In the genomic region with DNA sequence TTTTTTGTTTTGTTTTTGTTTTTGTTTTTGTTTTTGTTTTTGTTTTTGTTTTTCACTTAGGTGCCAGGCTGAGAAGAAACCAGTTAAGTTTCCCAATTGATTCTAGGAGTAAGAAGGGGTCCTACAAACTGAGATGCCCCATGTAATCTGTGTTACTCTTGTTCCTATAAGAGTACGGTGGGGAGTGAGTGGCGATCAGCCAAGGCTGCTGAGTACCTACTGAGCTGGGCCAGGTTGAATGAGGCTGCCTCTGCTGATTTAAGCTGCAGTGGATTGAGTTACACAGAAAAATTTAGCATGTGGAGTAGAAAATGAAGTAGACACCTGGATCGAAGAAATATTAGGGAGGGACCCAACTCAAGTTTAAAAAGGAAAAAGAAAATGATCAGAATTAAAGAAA, we compare ENCODE assay signal across 14 mouse cellular contexts.
DNase-seq lines count a peak whose midpoint lies in the region; ATAC-seq lines count a peak whose summit lies in the region.
"Had no signal": no experiment of that assay in that cellular context is flagged by ENCODE, and none has a peak within 500 bp of the region (broad histone marks: within the 10 kb centered on the region; RNA-seq: fewer than 3 reads in every experiment).

No protein-coding gene starts in this region.

- no peak for ATAC-seq in cerebellum, adult (ENCODE audit: insufficient number of reproducible peaks, low FRiP score, low TSS enrichment)
- ATAC-seq: forebrain, embryonic 14.5 days; forebrain, embryonic 16.5 days had no signal

- DNase-seq in cerebellum, postnatal 14 days: peak; percentile 60 to 61
- peak; percentile 9 for DNase-seq in gastrocnemius, postnatal 10 days
- no peak for DNase-seq in gastrocnemius, postnatal 4 days (ENCODE audit: low spot score in 2 of 2)
- DNase-seq: adrenal gland, adult 2 months; adrenal gland, postnatal 10 days; adrenal gland, postnatal 25 days; cerebellum, adult 11-12 months; cerebellum, adult 2 months; cerebellum, adult 9-11 months; cerebellum, postnatal 36 days; embryo, embryonic 11 days had no signal

Comparison
In these comparisons a context has a peak if more than half of its experiments do, and no peak if none do; other contexts are left out.
1. DNase-seq: peak in cerebellum, postnatal 14 days (2 of 2) and gastrocnemius, postnatal 10 days (single experiment); none in gastrocnemius, postnatal 4 days (0 of 2).